Mouse (Mus musculus): Measurements from ENCODE around the gene Pth1r. TPM values are rescaled to one million over a fixed set of nuclear protein-coding genes. Genes with fewer than 3 reads are reported as not detected.
A peak's percentile ranks its signal among the peaks of the same experiment; 100 is the strongest.

Pth1r gene
- 0.12 TPM for polyA plus RNA-seq (2012; fragmentation: generic; extraction: Trizol)
- long read RNA-seq, experiment 1, partial matches to known transcripts = 0 of 2 reads
- long read RNA-seq, experiment 1, other reads (novel, unspliced or antisense) = 2 of 2 reads
- long read RNA-seq, experiment 2, partial matches to known transcripts = 0 of 1 reads
- long read RNA-seq, experiment 2, other reads (novel, unspliced or antisense) = 1 of 1 reads

DNA sequence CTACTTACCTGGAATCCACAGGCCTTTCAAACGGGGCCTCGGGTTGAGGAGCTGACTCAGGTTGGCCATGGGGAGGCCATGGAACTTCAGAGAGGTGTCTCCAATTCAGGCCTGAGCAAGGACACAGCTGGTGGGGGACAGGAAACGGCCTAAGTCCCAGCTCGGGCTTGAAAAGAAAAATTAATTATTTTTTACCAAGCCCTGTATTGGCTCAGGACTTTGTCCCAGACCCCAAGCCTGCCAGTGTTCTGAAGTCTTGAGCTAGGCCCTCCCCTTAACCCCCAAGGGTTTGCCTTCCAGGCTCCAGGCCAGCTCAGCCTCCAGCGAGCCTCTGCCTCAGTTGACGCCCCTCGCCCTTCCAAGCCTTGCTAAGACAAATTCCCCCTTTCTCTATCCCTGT is at the start of gene Pth1r:
Gene Pth1r (minus strand): TSS at position 185 of the 400 bp plus-strand sequence.
- no peaks in the 10 kb centered on the region for H3K79me3 ChIP-seq (ENCODE audit: low read depth)
- no peak within 1 kb of the TSS for H3ac ChIP-seq (ENCODE audit: control insufficient read depth, insufficient read length, low read depth)
- no peaks in the 10 kb centered on the region for H3K36me3 ChIP-seq (ENCODE audit: control insufficient read depth, insufficient read depth)
- no peaks in the 10 kb centered on the region for H3K79me2 ChIP-seq (ENCODE audit: control insufficient read depth, insufficient read depth)
- H3K27me3 ChIP-seq (ENCODE audit: control insufficient read depth, insufficient read depth, insufficient read length) = peaks cover 94% of the 10 kb centered on the region
- TF ChIP-seq CEBPB (IDR thresholded peaks at IDR 0.05; ENCODE audit: low read depth) (no peak), CTCF (IDR thresholded peaks at IDR 0.05; ENCODE audit: control insufficient read depth, insufficient read depth, insufficient read length) (no peak), FOSL1 (IDR thresholded peaks at IDR 0.05; ENCODE audit: insufficient read depth, low read length, poor library complexity, severe bottlenecking) (no peak), USF1 (IDR thresholded peaks at IDR 0.05; ENCODE audit: low read depth) (no peak), MYOD1 (IDR thresholded peaks at IDR 0.05; ENCODE audit: control insufficient read depth, insufficient read length, low read depth) (no peak), MAX (IDR thresholded peaks at IDR 0.05) (no peak), MYOG (IDR thresholded peaks at IDR 0.05; ENCODE audit: control insufficient read depth, extremely low read depth, insufficient read length) (no peak)
- no peak within 1 kb of the TSS for H3K4me3 ChIP-seq (ENCODE audit: insufficient read depth, poor library complexity, severe bottlenecking)

DNA sequence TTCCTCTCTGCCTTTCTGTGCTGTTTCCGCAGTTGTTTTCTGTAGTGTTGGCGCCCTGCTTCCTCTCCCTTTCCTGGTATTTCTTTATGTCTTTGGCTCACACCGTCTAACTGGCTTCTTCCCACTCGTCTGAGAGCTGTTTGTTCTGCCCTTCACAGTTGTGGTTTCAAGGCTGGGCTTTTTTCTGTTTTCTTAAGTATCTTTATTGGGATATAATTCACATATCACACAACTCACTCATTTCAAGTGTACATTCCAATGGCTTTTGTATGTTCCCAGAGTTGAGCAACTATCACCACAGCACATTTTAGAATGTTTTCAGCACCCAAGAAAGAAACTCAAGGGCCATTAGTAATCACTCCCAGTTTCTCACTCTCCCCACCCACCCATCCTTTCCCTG is 43.5 kb upstream of the Pth1r start:
- Histone ChIP-seq H3ac (ENCODE audit: control insufficient read depth, insufficient read length, low read depth) (no peak overlapping the region), H3K36me3 (ENCODE audit: control insufficient read depth, insufficient read depth) (no peaks in the 10 kb centered on the region), H3K4me3 (ENCODE audit: insufficient read depth, poor library complexity, severe bottlenecking) (no peak overlapping the region), H3K27me3 (ENCODE audit: control insufficient read depth, insufficient read depth, insufficient read length) (peaks cover 3% of the 10 kb centered on the region), H3K79me2 (ENCODE audit: control insufficient read depth, insufficient read depth) (no peaks in the 10 kb centered on the region), H3K79me3 (ENCODE audit: low read depth) (no peaks in the 10 kb centered on the region)
- TF ChIP-seq FOSL1 (IDR thresholded peaks at IDR 0.05; ENCODE audit: insufficient read depth, low read length, poor library complexity, severe bottlenecking) = no peak
- peak; percentile 70 for TF ChIP-seq CEBPB (IDR thresholded peaks at IDR 0.05; ENCODE audit: low read depth)

DNA sequence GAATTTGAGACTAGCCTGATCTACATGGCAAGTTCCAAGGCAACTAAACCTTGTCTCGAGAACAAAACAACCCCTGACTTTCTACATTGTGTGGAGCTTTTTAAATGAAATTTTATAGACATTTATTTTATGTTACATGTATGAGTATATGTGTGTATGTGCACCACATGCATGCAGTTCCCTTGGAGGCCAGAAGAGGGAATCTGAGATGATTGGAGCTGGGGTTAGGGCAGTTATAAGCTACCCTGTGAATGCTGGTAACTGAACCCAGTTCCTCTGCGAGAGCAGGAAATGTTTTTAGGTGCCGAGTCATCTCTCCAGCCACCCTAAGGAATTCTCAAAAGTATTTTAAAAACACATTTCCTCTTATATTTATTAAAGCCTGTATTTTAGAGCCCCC is 41.2 kb upstream of the Pth1r start:
- no peak overlapping the region for H3K4me3 ChIP-seq (ENCODE audit: insufficient read depth, poor library complexity, severe bottlenecking)
- H3ac ChIP-seq (ENCODE audit: control insufficient read depth, insufficient read length, low read depth) = no peak overlapping the region
- TF ChIP-seq CTCF (IDR thresholded peaks at IDR 0.05; ENCODE audit: control insufficient read depth, insufficient read depth, insufficient read length) (no peak), MAX (IDR thresholded peaks at IDR 0.05) (no peak), MYOG (IDR thresholded peaks at IDR 0.05; ENCODE audit: control insufficient read depth, extremely low read depth, insufficient read length) (no peak), CEBPB (IDR thresholded peaks at IDR 0.05; ENCODE audit: low read depth) (no peak), USF1 (IDR thresholded peaks at IDR 0.05; ENCODE audit: low read depth) (no peak), MYOD1 (IDR thresholded peaks at IDR 0.05; ENCODE audit: control insufficient read depth, insufficient read length, low read depth) (no peak)

DNA sequence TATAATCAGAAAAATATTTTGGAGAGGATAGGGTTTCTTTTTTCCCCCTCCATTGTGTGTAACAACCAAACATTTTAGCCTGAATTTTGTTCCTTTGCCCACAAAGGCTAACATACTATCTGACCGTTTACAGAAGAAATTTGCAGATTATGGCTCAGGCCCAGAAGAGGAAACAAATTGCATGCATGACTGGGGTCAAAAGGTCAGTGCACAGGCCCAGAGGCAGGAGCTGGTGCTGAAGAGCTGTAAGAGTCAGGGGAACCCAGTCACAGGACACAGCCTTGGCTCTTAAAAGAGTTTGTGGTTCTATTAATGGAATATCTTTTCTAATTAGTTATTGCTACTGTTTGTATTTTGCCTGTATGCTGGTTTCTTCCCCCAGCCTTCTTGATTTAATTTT is 36.7 kb upstream of the Pth1r start:
- Histone ChIP-seq H3K4me3 (ENCODE audit: insufficient read depth, poor library complexity, severe bottlenecking) (no peak overlapping the region), H3K79me2 (ENCODE audit: control insufficient read depth, insufficient read depth) (no peaks in the 10 kb centered on the region), H3K27me3 (ENCODE audit: control insufficient read depth, insufficient read depth, insufficient read length) (no peaks in the 10 kb centered on the region), H3K79me3 (ENCODE audit: low read depth) (no peaks in the 10 kb centered on the region), H3ac (ENCODE audit: control insufficient read depth, insufficient read length, low read depth) (no peak overlapping the region), H3K36me3 (ENCODE audit: control insufficient read depth, insufficient read depth) (no peaks in the 10 kb centered on the region)
- TF ChIP-seq MYOG (IDR thresholded peaks at IDR 0.05; ENCODE audit: control insufficient read depth, extremely low read depth, insufficient read length) (no peak), CEBPB (IDR thresholded peaks at IDR 0.05; ENCODE audit: low read depth) (no peak), MYOD1 (IDR thresholded peaks at IDR 0.05; ENCODE audit: control insufficient read depth, insufficient read length, low read depth) (no peak), USF1 (IDR thresholded peaks at IDR 0.05; ENCODE audit: low read depth) (no peak), FOSL1 (IDR thresholded peaks at IDR 0.05; ENCODE audit: insufficient read depth, low read length, poor library complexity, severe bottlenecking) (no peak), CTCF (IDR thresholded peaks at IDR 0.05; ENCODE audit: control insufficient read depth, insufficient read depth, insufficient read length) (no peak), MAX (IDR thresholded peaks at IDR 0.05) (no peak)

More for the DNA sequence above, 41.2 kb upstream of the Pth1r start:
- H3K79me2 ChIP-seq (ENCODE audit: control insufficient read depth, insufficient read depth) = no peaks in the 10 kb centered on the region
- no peaks in the 10 kb centered on the region for H3K79me3 ChIP-seq (ENCODE audit: low read depth)
- H3K27me3 ChIP-seq (ENCODE audit: control insufficient read depth, insufficient read depth, insufficient read length) = peaks cover 3% of the 10 kb centered on the region
- H3K36me3 ChIP-seq (ENCODE audit: control insufficient read depth, insufficient read depth) = no peaks in the 10 kb centered on the region

DNA sequence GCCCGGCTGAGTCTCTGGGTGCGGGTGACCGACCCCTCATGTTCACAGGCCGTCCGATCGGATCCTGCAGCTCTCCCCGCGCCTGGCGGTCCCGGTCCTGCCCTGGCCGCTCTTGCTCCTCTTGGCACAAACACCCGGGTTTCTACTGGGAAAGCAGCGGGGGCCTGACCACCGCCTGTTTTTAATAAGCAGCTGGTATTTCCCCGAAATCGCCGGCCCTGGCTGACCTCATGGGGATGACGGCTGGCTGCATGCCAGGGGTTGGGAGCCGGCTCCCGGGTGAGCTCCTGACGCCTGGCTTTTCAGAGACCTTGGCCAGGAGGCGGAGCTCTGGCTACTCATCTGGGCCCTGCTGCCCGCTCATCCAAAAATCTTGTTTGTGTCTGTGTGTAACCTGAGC is 34.8 kb upstream of the Pth1r start:
- Histone ChIP-seq H3ac (ENCODE audit: control insufficient read depth, insufficient read length, low read depth) (peak overlapping the region; percentile 72), H3K27me3 (ENCODE audit: control insufficient read depth, insufficient read depth, insufficient read length) (peaks cover 4% of the 10 kb centered on the region), H3K36me3 (ENCODE audit: control insufficient read depth, insufficient read depth) (no peaks in the 10 kb centered on the region), H3K79me2 (ENCODE audit: control insufficient read depth, insufficient read depth) (no peaks in the 10 kb centered on the region), H3K79me3 (ENCODE audit: low read depth) (no peaks in the 10 kb centered on the region), H3K4me3 (ENCODE audit: insufficient read depth, poor library complexity, severe bottlenecking) (peak overlapping the region; percentile 21)
- TF ChIP-seq MYOD1 (IDR thresholded peaks at IDR 0.05; ENCODE audit: control insufficient read depth, insufficient read length, low read depth) = no peak

DNA sequence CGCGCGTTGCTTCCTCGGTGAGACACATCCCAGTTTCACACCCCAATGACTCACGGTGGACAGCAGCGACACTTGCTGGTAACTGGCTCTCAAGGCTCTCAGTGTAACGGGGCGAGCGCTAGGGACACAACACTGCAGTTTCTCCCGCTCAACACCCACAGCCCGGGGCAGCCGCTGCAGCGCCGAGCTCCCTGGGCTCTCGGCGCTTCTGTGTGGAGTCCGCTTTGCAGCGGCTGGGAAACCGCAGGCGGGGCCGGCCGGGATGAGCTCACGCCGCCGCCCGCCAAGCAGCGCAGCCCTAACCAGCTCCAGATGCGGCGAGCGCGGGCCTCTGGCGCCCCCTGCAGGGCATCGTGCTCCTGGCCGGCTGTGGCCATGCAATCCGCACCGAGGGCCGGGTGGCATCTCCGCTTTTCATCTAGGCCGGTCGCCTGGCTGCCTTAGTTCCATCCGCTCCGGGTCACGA is 34.3 kb upstream of the Pth1r start:
- peaks cover 6% of the 10 kb centered on the region for H3K27me3 ChIP-seq (ENCODE audit: control insufficient read depth, insufficient read depth, insufficient read length)
- no peaks in the 10 kb centered on the region for H3K36me3 ChIP-seq (ENCODE audit: control insufficient read depth, insufficient read depth)
- TF ChIP-seq CTCF (IDR thresholded peaks at IDR 0.05; ENCODE audit: control insufficient read depth, insufficient read depth, insufficient read length) (peak; percentile 96), MAX (IDR thresholded peaks at IDR 0.05) (no peak), MYOG (IDR thresholded peaks at IDR 0.05; ENCODE audit: control insufficient read depth, extremely low read depth, insufficient read length) (no peak)
- H3K4me3 ChIP-seq (ENCODE audit: insufficient read depth, poor library complexity, severe bottlenecking) = peak overlapping the region; percentile 21
- H3K79me2 ChIP-seq (ENCODE audit: control insufficient read depth, insufficient read depth) = no peaks in the 10 kb centered on the region
- peak overlapping the region; percentile 72 for H3ac ChIP-seq (ENCODE audit: control insufficient read depth, insufficient read length, low read depth)
- no peaks in the 10 kb centered on the region for H3K79me3 ChIP-seq (ENCODE audit: low read depth)

Data from C2C12 (cell line).